Mouse (Mus musculus): ENCODE results near the gene Carm1.

GRCm38 (mm10) chr9:21614864-21615616 lies 68.3 kb downstream of the Carm1 start:
- TF ChIP-seq CEBPB (IDR thresholded peaks at IDR 0.05; ENCODE audit: insufficient read depth, poor library complexity, severe bottlenecking) (no peak), MAX (IDR thresholded peaks at IDR 0.05; ENCODE audit: low read depth) (no peak), POLR2A (IDR thresholded peaks at IDR 0.05; ENCODE audit: insufficient read length, low read depth) (no peak), TCF3 (IDR thresholded peaks at IDR 0.05; ENCODE audit: insufficient read length, low read depth) (no peak), MYOG (IDR thresholded peaks at IDR 0.05; ENCODE audit: control insufficient read depth in 1 of 3, insufficient read depth in 1 of 3, insufficient read length in 2 of 3, low read depth in 2 of 3) (no peak), POLR2AphosphoS2 (IDR thresholded peaks at IDR 0.05; ENCODE audit: insufficient read length, low read depth) (no peak), MYOD1 (IDR thresholded peaks at IDR 0.05; ENCODE audit: control insufficient read depth in 1 of 3, insufficient read length in 2 of 3, low read depth in 2 of 3) (no peak)
